Mouse (Mus musculus): ENCODE measurements around the gene Bcl2l11. TPM values are rescaled to one million over a fixed set of nuclear protein-coding genes. Genes with fewer than 3 reads are reported as not detected.

Gene Bcl2l11
- total RNA-seq (2023) = 10 to 100 TPM; 63.2 to 74.1 TPM

GRCm38 (mm10) chr2:128125635-128126470 is at the start of gene Bcl2l11:
Gene Bcl2l11, plus strand, starts transcription at chr2:128126038.

Measured in neutrophil, adult 59 days (primary cell).